Mouse (Mus musculus) ES-CJ7 (cell line): ENCODE results near the gene Gria2.

Source experiments
- DNase-seq: peaks from one replicate; pipeline ENCODE4 v3.0.0; 2011; ENCODE audit warnings: low read depth, low spot score

The Gria2 gene

GRCm38 (mm10) chr3:80775971-80776370, 26.7 kb downstream of the Gria2 start:
- no peak for DNase-seq

GRCm38 (mm10) chr3:80774005-80774764, 28.4 kb downstream of the Gria2 start:
- DNase-seq: no peak

- DNase-seq: no peak
These were observed 29.4 kb downstream of the Gria2 start for GRCm38 (mm10) chr3:80773232-80773631.

GRCm38 (mm10) chr3:80769506-80770235, 33.0 kb downstream of the Gria2 start:
- DNase-seq: no peak

- DNase-seq: no peak
These were observed 43.7 kb downstream of the Gria2 start for GRCm38 (mm10) chr3:80758955-80759354.

- DNase-seq: no peak
These were observed 44.3 kb downstream of the Gria2 start for GRCm38 (mm10) chr3:80758363-80758762.

GRCm38 (mm10) chr3:80750786-80751185, 51.8 kb downstream of the Gria2 start:
- no peak for DNase-seq

- no peak for DNase-seq
These were observed 77.4 kb downstream of the Gria2 start for GRCm38 (mm10) chr3:80725205-80725604.

GRCm38 (mm10) chr3:80713123-80713522, 89.5 kb downstream of the Gria2 start:
- DNase-seq: no peak

- DNase-seq: no peak
These were observed 93.6 kb downstream of the Gria2 start for GRCm38 (mm10) chr3:80708992-80709391.

GRCm38 (mm10) chr3:80702173-80702572, 100.5 kb downstream of the Gria2 start:
- DNase-seq: no peak

- DNase-seq: no peak
These were observed 105.1 kb downstream of the Gria2 start for GRCm38 (mm10) chr3:80697523-80697922.

- DNase-seq: peak; percentile 34
These were observed 107.7 kb downstream of the Gria2 start for GRCm38 (mm10) chr3:80694965-80695364.

- no peak for DNase-seq
These were observed 137.5 kb downstream of the Gria2 start for GRCm38 (mm10) chr3:80665105-80665504.

GRCm38 (mm10) chr3:80663293-80663692, 139.3 kb downstream of the Gria2 start:
- DNase-seq: no peak

- DNase-seq: no peak
These were observed 140.8 kb downstream of the Gria2 start for GRCm38 (mm10) chr3:80661838-80662237.

GRCm38 (mm10) chr3:80652213-80652612, 150.4 kb downstream of the Gria2 start:
- no peak for DNase-seq
